Mouse (Mus musculus) cerebellum, postnatal 10 days (tissue): ENCODE data around the gene Gm40193.
"Not testable (repeated sequence)": the region's sequence is repeated elsewhere in the genome, so short reads cannot be mapped to it uniquely, and the experiment has no call there.

Source experiments
- DNase-seq, 2 experiments: peaks; one replicate each; pipeline ENCODE4 v3.0.0; 2021; ENCODE audit warnings: mixed read lengths in 2 of 2

The Gm40193 gene

DNA sequence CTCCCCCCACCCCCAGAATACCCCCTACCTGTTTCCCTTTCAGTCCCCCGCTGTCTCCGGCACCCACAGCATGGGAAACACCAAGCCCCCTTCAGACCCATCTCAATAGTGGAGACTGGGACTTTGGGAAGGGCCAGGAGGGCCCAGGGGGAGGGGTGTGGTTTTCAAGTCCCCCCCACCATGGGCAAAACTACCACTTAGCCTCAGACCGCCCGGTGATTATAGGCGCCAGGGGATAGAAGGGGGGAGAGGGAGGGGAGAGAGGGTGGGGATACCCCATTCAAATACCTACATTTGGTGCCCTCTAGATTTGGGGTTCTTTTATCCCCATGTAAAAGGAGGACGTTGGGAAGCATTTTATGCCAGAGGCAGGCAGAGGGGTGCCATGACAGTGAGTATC is at the start of gene Gm40193:
Gene Gm40193, minus strand, starts transcription at position 101 of the 400 bp plus-strand sequence.
- DNase-seq: no peak

DNA sequence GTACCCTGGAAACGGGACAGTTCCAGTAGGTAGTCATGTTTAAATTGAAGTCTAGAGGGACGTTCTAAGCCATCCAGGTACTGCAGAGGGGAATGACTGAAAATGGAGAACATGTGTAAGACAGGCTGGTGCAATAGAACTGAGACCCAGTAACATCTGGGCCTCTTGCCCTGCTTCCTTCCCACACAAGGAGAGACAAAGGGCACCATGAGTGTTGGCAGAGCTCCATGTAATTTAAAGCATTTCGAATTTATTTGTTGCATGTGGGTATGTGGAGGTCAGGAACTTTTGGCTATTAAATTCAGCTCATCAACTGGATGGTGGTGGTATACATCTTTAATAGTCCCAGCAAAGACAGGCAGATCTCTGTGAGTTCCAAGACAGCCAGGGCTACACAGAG is 49.5 kb upstream of the Gm40193 start:
- DNase-seq: no peak

DNA sequence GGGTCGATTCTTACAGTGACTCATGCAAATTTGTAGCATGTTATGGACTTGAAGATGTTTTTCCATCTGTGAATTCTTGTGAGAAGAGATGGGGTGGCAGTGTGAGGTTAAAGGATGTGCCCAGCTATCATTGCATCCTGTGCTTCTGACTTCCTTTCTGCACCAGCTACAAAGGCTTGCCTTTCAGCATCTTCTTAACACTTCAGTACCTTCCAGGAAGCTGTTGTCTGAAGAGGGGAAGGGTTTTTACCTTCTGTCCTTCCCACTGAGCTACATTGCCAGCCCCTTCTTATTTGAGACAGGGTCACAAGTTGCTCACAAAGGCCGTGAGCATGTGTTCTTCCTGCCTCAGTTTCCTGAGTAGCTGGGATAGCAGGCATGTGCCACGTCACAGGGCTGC is 48.2 kb upstream of the Gm40193 start:
- no peak for DNase-seq

DNA sequence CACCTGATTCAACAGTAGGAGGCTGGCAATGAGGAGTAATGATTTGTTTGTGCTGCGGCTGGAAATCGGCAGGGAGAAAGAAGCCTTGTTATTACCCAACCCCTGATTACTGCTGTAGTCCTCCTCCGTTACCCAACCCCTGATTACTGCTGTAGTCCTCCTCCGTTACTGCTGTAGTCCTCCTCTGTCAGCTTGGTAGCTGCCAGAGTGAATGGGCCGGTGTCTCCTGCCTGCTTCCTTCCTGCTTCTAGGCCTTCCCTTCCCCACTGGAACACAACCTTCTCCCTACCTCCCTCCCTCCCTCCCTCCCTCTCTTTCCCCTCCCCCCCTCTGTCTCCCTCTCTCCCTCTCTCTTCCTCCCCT is 47.6 kb upstream of the Gm40193 start:
- no peak for DNase-seq

DNA sequence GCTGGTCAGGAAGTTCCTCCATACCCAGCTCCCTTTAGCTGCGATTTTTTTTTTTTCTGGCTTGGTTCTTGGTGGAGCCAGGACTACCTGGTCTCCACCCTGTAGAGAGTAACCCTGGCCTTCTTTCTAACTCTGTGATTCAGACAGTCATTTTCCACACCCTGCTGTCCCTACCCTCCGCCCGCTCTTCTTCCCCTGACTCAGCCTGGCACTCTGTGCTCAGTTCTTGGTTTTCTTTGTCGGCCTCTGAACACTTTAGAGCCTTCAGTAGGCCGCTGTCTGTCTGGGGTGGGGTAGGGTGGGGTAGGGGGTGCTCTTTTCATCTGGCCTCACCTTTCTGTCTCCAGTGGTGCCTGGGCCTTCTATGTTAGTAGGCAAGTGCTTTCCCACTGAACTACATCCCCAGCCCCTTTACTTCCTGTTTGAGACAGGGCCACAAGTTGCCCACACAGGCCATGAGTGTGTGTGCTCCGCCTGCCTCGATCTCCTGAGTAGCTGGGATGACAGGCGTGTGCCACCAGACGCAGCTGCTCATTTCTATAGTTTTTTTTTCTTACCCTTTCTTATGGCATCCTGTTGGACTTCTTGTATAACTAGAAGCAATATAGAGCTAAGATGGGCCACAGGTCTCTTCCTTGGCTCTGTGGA is 47.1 kb upstream of the Gm40193 start:
- DNase-seq: no peak

DNA sequence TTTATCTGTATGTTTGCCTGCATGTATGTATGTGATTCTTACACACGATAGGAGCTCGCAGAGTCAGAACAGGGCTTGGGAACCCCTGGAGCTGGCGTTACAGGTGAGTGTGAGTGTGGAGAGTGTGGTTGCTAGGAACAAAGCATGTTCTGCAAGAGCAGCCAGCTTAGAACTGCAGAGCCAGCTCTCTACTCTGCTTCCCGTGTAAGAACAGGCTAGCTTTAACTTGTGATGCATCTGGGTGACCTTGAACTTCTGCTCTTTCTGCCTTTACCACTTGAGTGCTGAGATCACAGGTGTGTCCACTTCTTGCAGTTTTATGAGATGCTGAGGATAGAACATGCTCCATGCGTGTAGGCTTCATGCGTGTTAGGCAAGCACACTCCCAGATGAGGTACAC is 46.2 kb upstream of the Gm40193 start:
- no peak for DNase-seq

DNA sequence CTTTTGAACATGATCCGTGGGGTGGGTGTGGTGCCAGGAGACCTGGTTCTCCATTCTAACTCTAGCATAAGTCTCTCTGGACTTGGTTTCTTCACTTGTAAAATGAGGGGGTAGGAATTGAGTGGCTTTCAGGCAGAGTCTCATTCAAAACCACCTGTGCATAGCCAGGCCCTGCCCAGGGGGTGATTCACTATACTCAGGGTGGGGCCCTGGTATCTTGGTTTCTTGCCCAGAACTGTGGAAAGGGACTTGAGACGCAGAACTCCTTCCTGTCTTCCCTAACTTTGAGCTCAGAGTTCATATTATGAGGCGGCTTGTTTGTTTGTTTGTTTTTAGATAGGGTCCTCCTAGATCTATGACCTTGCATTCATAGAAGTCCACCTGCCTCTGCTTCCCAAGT is 44.5 kb upstream of the Gm40193 start:
- no peak for DNase-seq

DNA sequence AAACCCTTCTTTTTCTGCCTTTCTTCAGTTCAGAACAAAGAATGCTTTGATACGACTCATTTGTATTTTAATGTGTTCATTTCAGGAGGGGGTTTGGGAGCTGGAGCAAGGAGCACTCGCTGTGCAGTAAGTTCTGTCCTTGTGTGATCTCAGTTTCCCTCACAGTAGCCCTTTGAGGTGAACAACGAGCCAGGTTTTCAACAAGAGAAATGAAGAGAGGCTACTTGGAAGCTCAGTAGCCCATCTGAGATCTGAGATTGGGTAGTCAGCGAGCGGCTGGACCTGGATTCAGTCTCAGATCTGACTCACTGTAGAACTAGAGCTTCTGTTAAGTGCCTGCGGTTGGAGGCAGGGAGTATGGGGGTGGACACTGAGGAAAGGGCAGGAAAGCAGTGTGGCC is 41.1 kb upstream of the Gm40193 start:
- no peak for DNase-seq

DNA sequence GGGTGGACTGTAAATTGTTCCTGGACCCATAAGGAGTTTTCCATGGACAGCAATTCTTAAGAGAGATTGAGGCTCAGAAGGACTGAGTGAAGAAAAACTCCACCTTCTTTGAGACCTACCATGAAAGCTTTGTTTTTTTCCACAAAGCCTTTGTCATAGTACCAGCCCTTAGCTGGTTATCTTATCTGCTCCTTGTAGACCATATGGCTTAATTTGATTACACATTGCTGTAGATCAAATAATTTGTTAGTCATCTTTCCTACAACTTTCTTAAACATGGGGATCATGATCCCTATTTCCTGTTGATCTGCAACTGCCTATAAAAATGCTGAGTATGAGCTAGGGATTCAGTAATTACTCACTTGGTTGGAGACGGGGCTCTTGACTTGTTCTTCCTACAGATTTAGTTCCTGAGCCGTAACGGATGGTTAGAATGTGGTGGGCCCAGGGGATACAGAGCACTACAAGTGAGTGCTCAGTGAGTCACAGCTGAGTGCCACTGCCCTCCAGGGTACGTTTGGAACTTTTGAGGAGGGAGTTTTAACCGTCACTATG is 39.7 kb upstream of the Gm40193 start:
- no peak for DNase-seq

DNA sequence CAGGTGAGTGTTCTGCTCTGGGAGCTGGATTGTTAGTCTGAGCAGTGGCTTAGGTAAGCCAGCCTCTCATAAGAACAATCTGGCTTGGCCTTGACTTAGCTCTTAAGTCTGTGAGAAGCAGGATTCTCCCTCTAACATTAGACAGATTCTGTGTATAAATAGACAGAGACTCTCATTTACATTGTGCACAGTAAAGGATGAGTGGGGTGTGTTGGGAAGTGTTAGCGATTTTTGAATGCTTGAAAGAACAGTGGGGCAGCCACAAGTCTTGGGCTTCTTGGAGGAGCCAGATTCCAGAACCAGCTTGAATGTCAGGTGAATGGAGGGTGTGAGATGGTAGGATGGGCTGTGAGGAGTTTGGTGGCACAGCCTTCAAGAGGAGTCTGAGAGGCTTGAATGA is 38.9 kb upstream of the Gm40193 start:
- no peak for DNase-seq

DNA sequence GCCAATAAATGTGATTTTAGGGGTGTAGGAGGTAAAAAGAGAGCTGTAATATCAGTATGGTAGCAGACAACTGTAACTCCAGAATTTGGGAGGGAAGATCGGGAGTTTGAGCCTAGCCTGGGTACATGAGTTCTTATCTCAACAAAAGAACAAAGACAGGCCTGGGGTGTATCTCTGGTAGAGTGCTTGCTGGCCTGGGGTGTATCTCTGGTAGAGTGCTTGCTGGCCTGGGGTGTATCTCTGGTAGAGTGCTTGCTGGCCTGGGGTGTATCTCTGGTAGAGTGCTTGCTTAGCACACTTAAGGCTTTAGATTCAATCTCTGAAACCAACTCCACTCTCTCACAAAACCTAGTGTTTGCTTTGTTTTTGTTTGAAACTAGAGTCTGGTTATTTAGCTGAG is 37.9 kb upstream of the Gm40193 start:
- DNase-seq: not testable (repeated sequence)

DNA sequence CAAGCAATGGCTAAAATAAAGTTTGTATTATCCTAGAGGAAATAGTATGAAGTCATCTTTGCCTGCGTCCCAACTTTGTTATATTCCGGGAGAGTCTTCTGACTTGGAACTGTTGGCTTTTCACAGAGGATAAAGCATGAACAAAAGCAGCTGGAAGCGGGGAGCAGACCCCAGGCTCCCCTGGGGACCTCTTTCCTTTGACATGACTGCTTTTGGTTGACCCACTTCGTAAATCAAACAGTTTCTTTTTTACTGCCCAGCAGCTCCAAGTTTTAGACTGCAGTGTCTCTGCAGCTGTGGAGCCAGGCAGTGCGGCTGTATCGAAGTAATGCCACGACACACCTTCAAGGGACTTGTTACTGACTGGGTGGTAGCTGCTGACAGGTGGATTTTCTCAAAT is 33.8 kb upstream of the Gm40193 start:
- DNase-seq: no peak

DNA sequence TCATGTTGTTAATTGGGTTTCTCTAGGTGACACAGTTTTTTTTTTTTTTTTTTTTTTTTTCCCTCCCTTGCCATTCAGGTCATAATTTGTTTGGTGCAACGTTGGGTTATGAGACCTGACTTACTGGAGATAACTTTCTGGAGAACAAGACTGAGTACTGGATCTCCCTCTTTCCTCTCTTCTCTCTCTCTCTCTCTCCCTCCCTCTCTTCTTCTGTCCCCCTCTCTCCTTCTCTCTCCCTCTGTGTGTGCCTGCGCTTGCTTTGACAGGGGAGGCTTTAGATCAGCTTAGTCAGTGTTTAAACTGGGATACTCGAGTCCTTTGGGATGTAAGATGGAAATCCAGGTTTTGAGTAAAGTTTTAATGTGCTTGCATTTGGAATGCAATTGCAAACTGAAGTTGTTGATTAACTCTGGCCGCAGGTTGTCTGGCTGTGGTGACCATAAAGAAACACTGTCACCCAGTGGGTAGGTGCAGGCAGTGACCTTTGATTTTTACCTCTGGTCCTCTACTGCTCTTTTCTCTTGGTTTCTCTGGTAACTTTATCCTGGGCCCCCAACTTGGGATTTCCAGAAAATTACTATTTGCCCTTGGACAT is 31.6 kb upstream of the Gm40193 start:
- no peak for DNase-seq

DNA sequence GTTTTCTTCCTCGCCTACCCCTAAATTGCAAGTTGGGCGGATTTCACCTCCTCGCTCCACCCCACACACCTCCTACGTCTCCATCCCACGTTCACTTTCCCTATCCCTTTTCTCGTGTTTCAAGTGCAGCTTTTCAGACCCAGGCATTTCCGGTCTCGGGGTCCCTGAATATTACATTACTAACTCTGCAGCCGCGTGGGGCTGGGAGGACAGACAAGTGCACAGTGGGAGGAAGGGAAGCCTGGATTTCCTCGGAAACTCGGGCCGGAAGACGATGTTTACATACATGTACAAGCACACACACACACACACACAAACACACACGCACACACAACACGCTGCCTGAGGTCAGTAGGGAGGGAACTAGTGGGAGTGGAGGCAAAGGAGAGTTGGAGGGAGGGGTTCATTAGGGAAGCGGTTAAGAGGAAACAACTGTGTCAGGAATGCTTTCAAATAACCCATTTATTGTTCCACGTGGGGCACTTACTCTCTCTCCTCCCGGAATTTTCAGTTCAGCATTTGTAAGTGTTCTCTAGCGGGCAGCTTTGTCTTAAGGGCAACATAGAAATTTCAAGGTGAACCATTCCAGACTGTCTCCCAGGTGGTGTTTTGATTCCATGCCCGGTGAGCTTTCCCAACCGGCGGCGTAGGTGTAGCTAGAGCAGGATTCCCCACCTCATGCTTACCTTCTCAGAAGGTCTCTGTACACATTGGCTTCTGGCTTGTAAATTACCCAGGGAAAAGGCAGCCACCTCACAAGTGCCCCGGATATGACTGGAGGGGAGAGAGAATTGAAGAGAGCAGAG is 30.9 kb upstream of the Gm40193 start:
- DNase-seq: peak; percentile 39 to 54

DNA sequence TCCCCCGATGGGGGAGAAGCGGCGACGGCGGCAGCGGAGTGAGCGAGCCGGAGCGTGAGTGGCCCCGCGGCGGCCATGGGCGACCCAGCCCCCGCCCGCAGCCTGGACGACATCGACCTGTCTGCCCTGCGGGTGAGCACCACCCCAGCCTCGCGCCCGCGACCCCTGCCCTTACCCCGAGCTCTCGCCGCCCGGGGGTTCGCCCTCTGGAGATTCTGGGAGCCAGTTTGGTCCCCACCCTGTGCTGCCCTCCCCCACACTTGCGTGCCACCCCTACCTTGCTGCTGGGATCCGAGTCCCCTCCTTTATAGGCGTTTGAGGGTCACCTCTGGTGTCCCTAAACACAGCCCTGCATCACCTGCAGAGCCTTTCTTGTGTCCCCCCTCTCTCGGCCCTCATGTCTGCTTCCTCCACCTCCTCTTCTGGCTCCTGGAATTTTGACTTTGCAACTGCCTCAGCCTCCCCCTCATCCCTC is 30.3 kb upstream of the Gm40193 start:
- no peak for DNase-seq

DNA sequence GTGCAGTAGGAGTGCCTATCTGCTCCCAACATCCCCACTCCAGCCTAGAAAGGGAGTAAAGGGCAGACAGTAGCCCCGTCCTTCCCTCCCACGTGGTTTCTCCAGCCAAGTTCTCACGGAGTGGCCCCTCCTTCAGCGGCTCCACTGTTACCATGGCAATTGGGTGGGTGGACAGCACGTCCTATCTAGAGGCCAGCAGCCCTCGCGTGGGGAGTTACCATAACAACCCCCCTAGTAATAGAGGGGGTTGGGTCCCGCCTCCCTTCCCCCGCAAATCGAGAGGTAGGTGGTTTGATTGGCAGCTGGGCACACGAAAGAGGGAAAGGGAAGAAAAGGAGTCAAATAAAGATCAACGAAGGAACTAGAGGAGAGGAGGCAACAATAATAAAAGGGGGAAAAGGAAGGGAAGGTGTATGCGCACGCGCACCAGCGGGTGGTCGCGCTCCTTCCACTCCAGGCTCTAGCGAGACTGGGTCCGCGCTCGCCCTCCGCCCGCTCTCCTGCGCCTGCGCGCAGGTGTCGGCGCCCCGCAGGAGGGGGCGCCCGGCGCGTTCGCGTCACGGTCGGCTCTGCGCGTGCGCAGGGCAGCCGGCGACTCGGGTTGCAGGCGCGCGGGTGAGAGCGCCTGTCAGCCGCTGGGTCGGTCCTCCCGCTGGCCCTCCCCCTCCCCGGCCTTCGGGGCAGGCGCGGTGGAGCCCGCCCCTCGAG is 29.7 kb upstream of the Gm40193 start, which contains the start of gene Mink1:
Gene Mink1, plus strand, starts transcription at position 595 of the 708 bp plus-strand sequence.
- peak; percentile 93 to 95 for DNase-seq

DNA sequence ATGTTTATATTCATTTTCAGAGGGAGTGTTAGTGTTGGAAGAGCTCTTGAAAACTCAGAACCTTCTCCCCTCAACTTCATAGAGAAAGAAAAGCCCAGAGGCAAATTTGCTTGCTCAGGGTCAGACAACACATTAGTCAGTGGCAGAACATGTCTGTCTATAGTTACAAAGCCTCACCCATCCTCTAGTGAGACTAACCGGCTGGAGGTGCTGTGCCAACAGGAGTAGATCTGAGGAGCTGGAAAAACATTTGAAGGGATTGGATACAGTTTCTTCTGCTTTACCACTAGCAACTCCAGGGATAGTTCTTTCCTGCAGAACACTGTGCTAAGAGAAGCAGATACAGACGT is 29.2 kb upstream of the Gm40193 start:
- DNase-seq: no peak

DNA sequence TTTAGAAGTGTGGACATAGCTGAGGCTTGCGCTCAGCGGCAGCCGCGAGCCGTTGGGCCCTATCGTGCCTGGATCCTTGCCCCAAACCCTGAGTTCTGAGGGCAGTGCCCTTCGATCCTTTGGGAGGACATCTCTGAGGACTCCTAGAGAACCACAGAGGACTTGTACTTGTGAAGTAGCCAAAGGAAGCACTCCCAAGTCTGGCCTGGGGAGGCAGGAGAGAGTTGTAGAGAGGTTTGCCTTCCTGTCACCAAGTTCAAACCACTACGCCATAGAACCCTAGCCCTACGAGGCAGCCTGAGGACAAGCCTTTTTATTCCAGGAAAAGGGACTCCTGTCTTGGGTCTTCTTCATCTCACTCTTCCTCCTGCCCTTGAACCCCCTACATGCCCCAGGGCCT is 24.8 kb upstream of the Gm40193 start:
- no peak for DNase-seq

DNA sequence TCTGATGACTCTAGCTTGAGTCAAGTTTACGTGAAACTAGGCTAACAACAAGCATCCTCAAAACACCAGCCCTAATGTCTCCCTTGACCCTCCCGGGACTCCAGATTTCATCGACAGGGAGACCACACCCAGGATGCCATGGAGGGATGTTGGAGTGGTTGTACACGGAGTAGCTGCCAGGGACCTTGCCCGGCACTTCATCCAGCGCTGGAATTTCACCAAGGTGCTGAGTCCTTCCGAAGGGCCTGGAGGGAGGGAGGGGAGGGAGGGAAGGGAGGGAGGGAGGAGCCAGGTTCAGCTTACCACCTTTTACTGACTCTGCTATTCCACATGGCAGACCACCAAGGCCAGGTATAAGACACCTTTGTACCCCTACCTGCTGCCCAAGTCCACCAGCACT is 21.2 kb upstream of the Gm40193 start:
- DNase-seq: no peak

DNA sequence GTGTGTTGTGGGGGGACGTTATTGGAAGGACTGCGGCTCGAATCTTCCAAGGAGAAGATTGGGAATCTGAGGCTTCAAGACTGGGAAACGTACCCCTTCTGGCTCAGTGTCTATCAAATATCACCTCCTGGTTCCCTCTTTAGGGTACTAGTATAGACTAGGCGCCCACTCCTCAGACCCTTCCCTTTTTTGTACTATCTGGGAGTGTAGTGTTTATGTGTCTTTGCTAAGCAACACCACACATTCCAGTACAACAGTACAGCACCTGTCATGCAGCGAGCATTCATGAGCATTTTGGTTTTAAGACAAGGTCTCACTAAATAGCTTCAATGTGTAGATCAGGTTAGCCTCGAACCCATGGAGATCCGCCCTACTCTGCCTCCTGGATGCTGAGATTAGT is 18.8 kb upstream of the Gm40193 start:
- DNase-seq: no peak

DNA sequence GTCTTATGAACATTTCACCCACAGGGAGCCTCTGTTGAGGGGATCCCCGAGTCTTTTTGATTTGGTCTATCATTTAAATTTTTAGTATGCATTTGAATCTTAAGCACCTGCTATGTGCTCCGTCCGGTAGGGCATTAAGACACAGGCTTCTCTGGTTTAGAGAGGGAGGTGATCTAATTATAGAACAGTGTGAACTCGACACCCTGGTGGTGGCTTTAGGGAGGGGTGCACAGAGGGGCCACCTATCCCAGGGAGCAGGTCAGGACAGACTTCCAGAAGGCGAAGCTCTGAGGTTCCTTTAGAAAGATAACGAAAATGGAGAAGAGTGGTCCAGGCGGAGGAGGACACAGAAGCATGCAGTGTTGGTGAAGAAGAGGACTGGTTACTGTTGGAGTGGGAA is 11.8 kb upstream of the Gm40193 start:
- no peak for DNase-seq

DNA sequence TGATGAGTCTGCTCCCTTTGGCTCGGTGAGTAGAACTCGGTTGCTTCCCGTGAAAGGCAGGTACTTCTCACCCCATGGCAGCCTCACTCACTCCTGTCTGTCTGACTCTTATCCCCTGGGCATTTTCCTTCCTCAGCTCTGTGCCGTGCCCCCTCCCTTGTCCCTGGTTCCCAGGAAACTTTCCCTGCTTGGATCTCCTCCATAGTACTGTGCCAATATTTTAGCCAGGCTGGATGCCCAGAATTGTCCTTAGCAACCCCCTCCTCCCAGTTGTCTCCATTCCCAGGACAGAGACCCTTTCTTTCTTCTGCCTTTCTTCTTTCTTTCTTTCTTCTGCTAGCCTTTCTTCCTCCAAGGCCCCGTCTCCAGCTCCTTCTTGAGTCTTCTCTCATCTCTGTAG is 8.7 kb upstream of the Gm40193 start:
- peak; percentile 41 to 51 for DNase-seq

DNA sequence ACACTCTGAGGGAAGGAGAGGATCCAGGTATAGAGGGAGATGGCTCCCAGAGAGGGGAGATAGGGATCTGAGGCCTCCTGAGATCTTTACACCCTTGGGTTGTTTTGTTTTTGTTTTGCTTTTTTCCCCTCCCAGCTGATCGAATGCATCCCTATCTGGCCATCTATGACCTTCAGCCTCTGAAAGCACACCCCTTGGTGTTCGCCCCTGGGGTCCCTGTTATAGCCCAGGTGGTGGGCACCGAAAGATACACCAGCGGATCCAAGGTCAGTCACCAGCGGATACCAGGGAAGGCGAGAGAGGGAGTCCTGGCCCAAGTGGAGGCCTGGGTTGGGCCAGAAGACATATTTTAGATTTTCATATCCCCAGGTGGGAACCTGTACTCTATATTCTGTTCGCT is 8.2 kb upstream of the Gm40193 start:
- DNase-seq: no peak
